Mouse (Mus musculus): ENCODE data around the gene Abl1. TPM values are rescaled to one million over a fixed set of nuclear protein-coding genes. Genes with fewer than 3 reads are reported as not detected.
A peak's percentile ranks its signal among the peaks of the same experiment; 100 is the strongest.

Abl1 gene
- total RNA-seq, 2 experiments from 2014 or later, result 45.4 to 49.3 TPM

- peak; percentile 77 to 82 for DNase-seq (ENCODE audit: low spot score in 2 of 2)
Measured at GRCm38 (mm10) chr2:31822524-31823371, 134.6 kb downstream of the Abl1 start.

- peak in 1 of 2 experiments; percentile 45 for DNase-seq (ENCODE audit: low spot score in 2 of 2)
Measured at GRCm38 (mm10) chr2:31823933-31824730, 136.0 kb downstream of the Abl1 start.

- peak; percentile 39 to 56 for DNase-seq (ENCODE audit: low spot score in 2 of 2)
Measured at GRCm38 (mm10) chr2:31825469-31825911, 137.3 kb downstream of the Abl1 start.

DNA sequence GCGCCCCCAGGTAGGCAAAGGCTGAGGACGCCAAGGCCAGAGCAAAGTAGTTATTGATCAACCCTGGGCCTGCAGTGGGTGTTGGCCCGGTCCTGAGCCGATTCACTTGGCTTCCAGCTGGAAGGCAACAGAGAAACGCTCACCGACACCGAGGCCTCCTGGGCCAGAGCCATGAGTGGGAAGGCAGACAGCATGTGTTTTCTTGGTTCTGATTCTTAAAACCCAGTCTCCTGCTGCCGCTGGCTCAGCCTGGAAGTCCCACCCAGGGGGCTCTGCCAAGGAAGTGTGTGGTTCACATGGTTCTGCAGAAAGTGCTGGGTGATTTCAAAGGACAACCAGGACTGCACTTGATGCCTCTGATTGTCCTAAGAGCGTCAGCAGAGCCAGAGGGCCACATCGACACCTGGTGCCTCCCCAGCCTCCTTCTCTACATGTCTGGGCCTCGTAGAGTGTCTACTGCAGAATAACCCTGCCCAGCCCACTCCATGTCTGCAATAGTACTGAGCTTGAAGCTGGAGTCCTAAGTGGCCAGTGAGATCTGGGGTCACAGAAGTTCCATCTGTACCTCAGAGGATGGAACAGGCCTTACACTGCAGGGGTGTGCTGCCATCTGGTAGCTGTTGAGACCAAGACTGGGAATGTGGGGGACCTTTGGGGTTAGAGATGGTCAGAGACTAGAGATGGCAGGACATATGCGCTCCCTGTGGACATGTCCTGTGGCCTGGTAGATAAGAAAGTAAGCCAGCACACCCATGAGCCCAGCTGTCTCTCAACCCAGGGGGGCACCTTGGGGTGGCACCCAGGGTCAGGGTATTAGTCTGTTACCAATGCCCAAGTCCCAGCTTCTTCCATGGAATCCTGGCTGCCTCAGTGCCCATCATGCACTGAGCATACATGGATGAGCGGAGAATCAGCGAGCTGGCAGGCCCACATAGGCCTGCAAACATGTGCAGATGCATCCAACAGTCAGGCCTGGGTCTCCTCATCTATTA lies 138.2 kb downstream of the Abl1 start:
- DNase-seq (ENCODE audit: low spot score in 2 of 2), result peak in 1 of 2 experiments; percentile 35

DNA sequence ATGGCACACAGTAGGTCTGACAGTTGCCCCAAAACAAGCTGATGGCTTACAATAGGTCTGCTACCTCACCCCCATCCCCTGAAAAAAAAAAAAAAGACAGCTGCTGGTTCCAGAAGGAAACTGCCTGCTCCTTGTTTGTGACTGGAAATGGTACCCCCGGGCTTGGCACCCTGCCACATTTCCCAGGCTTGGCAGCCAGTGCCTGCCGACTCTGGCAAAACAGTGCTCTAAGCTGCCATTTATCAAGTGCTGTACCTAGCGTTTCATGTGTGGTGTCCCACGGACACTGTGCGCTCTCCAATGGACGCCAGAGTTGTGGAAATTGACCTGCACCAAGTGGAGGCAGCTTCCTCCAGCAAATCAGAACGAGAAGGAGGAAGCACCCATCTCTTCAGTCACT lies 139.7 kb downstream of the Abl1 start:
- DNase-seq (ENCODE audit: low spot score in 2 of 2), result peak; percentile 87 to 90

- DNase-seq (ENCODE audit: low spot score in 2 of 2), result no peak
Measured at GRCm38 (mm10) chr2:31828311-31828825, 140.2 kb downstream of the Abl1 start.

DNA sequence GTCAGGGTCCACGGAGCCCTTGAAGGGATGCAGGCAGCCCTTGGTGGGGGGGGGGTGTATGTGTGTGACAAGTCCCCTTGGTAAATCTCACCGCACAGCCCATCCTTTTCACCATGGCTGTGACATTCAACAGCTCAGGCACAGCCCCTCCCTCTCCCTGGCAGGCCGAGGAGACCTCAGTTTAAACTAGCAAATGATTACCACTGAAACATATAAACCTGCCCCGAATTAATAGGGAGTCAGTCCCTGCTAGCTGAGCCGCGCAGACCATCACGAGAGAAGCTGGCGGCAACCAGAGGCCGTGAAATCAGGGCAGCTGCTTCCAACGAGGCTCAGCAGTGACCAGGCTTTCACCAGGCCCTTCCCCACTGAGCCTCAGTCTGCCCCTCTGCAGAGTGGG lies 147.9 kb downstream of the Abl1 start:
- no peak for DNase-seq (ENCODE audit: low spot score in 2 of 2)

DNA sequence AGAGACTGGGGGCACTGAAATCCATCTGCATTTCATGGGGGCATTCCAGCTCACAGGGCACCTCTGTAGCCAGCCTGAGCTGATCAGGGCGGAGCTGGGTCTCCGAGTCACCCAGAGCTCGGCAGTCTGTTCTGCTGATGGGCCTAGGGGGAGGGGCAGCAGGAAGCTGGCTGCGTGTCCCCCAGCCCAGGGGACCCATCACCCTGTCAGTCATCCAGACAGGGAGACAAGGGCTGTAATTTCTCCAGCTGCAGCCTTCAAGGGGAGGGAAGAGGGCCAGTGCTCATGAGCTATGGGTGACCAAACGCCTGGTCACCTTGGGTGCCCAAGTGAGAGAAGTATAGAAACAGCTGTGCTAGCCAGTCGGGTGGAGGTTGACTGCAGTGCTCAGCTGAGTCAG lies 148.8 kb downstream of the Abl1 start:
- no peak for DNase-seq (ENCODE audit: low spot score in 2 of 2)

- DNase-seq (ENCODE audit: low spot score in 2 of 2), result no peak
Measured at GRCm38 (mm10) chr2:31838868-31839267, 150.7 kb downstream of the Abl1 start.

GRCm38 (mm10) chr2:31844729-31845136 lies 156.6 kb downstream of the Abl1 start:
- DNase-seq (ENCODE audit: low spot score in 2 of 2), result no peak

- DNase-seq (ENCODE audit: low spot score in 2 of 2), result no peak
Measured at GRCm38 (mm10) chr2:31845512-31845895, 157.3 kb downstream of the Abl1 start.

DNA sequence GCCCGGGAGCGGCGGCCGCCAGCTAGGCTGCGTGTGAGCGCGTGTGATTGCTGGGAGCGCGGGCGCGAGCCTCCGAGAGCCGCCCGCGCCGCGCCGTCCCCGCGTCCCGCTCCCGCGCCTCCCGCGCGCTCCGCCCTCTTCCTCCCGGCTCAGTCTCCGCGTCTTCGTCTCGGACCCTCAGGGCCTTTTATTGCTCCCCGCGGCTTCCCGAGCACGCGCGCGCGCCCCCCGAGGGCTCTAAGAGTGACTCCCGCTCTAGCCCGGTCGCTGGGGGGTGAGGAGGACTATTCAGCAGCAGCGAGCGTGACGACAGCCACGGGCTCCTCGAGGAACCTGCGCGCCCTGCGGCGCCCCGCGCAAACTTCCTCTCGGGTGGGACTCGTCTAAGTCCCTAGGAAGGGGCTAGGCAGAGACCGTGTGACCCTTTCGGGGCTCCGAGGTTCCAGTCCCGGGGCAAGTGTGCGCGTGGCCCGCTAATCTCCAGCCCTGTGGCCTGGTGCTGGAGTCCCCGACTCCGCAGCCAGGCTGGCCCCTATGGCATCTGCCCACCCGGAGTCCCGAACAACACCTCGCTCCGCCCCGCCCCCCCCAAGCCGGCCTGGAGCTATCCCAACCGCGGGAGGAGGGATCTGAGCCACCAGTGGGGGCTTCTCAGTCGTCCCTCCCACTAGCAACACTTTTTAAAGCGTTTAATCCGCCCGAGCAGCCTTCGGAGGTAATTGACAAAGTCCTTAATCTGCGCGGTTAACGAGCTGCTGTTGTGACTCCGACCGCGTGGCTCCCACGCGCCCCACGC lies 157.9 kb downstream of the Abl1 start, which contains the start of gene Fibcd1:
Fibcd1 (minus strand) TSS at position 110 of the 796 bp plus-strand sequence.
- DNase-seq (ENCODE audit: low spot score in 2 of 2), result peak in 1 of 2 experiments; percentile 24

DNA sequence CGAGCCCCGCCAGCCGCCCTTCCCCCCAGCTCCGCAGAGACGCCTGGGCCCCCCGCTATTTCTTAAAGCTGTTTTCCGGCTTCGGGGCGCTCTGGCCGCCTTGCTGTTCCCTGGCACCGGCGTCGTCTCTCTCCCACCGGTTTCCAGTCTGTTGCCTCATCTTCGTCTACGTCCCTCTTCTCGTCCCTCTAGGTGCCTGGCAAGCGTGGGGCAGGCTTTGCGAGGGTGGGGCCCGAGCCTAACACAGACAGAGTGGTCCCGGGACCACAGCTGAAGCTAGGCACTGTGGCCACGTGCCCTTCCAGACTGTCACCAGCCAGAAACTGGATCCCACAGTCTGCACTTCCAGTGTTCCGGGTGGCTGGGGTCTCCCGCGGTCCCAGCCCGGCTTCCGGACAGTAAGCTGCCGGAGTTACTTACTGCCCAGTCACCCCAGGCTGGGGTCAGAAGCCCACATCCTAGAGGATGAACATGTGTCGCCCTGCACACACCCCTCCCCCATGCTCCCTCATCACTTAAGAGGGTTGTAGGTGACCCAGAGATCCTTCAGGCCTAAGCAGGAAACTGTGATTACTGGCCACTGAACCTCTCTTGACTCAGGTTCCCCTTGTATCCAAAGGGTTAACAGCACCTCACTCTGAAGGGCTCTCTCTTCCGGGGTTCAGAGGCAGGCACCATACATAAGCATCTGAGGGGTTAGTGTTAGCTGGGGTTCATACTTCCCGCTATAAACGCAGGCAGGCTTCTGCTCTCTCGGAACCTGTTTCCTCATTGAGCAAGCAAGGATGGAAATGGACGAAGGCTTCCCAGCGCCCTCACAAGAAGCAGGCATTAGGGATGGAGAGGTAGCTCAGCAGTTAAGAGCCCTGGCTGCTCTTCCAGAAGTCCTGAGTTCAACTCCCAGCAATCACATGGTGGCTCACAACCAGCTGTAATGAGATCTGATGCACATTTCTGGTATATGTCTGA lies 158.8 kb downstream of the Abl1 start:
- DNase-seq (ENCODE audit: low spot score in 2 of 2), result no peak

GRCm38 (mm10) chr2:31847908-31848307 lies 159.7 kb downstream of the Abl1 start:
- no peak for DNase-seq (ENCODE audit: low spot score in 2 of 2)

- no peak for DNase-seq (ENCODE audit: low spot score in 2 of 2)
Measured at GRCm38 (mm10) chr2:31850141-31850540, 162.0 kb downstream of the Abl1 start.
